Mouse (Mus musculus) small intestine, adult 2 months (tissue): ENCODE data around the gene Ube2j1. TPM values are rescaled to one million over a fixed set of nuclear protein-coding genes. Genes with fewer than 3 reads are reported as not detected.

Experiments used
- H3K27ac ChIP-seq: fragments of 200-500 bp; 2 replicates; pipeline ENCODE4 v1.5.1; 2012; ENCODE audit warnings: low read depth, low read length, control low read depth, inconsistent platforms; ENCODE audit not compliant: insufficient read depth
- H3K27me3 ChIP-seq: fragments of 200-500 bp; 2 replicates; pipeline ENCODE4 v1.6.1; 2012; ENCODE audit warnings: mild to moderate bottlenecking, moderate library complexity, low read length, inconsistent platforms; ENCODE audit not compliant: control insufficient read depth, insufficient read depth
- H3K36me3 ChIP-seq: fragments of 200-500 bp; 2 replicates; pipeline ENCODE4 v1.6.1; 2012; ENCODE audit warnings: mild to moderate bottlenecking, low read length, control low read depth, inconsistent platforms; ENCODE audit not compliant: control insufficient read depth, insufficient read depth
- H3K4me1 ChIP-seq: fragments of 200-500 bp; 2 replicates; pipeline ENCODE4 v1.6.1; 2012; ENCODE audit warnings: low read length, inconsistent platforms, mixed read lengths; ENCODE audit not compliant: control insufficient read depth, insufficient read depth, insufficient read length
- H3K4me3 ChIP-seq: fragments of 200-500 bp; 2 replicates; pipeline ENCODE4 v1.5.1; 2012; ENCODE audit warnings: low read depth, mild to moderate bottlenecking, control low read depth, inconsistent platforms, low read length, moderate library complexity
- CTCF ChIP-seq: fragments of 200-500 bp; IDR thresholded peaks from 2 replicates; pipeline ENCODE4 v1.5.1; 2012; ENCODE audit warnings: low read depth, mild to moderate bottlenecking, control low read depth, inconsistent platforms, low read length, moderate library complexity, mixed read lengths; ENCODE audit not compliant: insufficient replicate concordance, insufficient read length; ENCODE audit errors: extremely low read depth
- POLR2A ChIP-seq: fragments of 200-500 bp; IDR thresholded peaks from 2 replicates; pipeline ENCODE4 v1.6.1; 2012; ENCODE audit warnings: low read depth, mild to moderate bottlenecking, control low read depth, inconsistent platforms, low read length, moderate library complexity
- WGBS: fragments of 180-500 bp; shearing (Covaris S2); methylation state at CpG from one replicate; pipeline ENCODE4 v1.1.7; 2018; 5-methylcytosine and 5-hydroxymethylcytosine counted together
- polyA plus RNA-seq: library from polyadenylated mRNA; depleted of rRNA; stranded (reverse); fragments of >200 nt; gene quantifications from 2 replicates; pipeline ENCODE4 v1.2.3, GENCODE M21; 2012

The Ube2j1 gene
- polyA plus RNA-seq, 1 experiment, result 18.5 TPM

- WGBS, result 81% methylated on average over 13 of the region's 13 CpGs
- no peak overlapping the region for H3K4me3 ChIP-seq
- H3K27ac ChIP-seq, result no peak overlapping the region
- peak; percentile 32; the same call in 1 of the 2 replicates for TF ChIP-seq CTCF
- TF ChIP-seq POLR2A, result no peak
- H3K36me3 ChIP-seq, result no peaks in the 10 kb centered on the region
- peaks cover 10% of the 10 kb centered on the region for H3K4me1 ChIP-seq
- no peaks in the 10 kb centered on the region for H3K27me3 ChIP-seq
Measured at GRCm38 (mm10) chr4:32984801-32985675, 46.2 kb upstream of the Ube2j1 start.

DNA sequence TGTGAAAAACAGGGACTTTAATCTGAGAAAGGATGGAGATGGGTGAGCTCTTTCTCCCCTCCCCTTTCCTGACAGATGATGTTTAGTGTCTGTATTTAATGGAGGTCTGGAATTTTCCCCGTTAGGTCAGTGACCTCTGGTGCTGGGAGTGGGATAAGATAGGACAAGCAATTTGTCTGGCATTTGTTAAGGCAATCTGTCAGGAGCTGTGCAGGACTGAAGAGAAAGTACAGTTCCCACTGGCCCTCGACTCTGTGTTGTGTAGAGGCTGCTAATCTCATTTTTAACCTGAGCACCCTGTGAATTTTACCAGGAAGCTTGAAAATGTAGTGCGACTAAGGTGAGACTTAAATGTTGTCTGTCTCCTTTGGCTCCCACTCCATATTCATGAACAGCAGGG lies 45.5 kb upstream of the Ube2j1 start:
- TF ChIP-seq POLR2A (no peak), CTCF (no peak)
- Histone ChIP-seq H3K27ac (peak overlapping the region; percentile 20; the same call in 1 of the 2 replicates), H3K36me3 (no peaks in the 10 kb centered on the region), H3K4me1 (peaks cover 10% of the 10 kb centered on the region), H3K27me3 (no peaks in the 10 kb centered on the region), H3K4me3 (no peak overlapping the region)
- WGBS, result 37% methylated on average over 3 of the region's 3 CpGs

- Histone ChIP-seq H3K27ac (peak overlapping the region; percentile 68), H3K4me3 (no peak overlapping the region), H3K4me1 (peaks cover 3% of the 10 kb centered on the region), H3K36me3 (no peaks in the 10 kb centered on the region), H3K27me3 (no peaks in the 10 kb centered on the region)
- TF ChIP-seq POLR2A (no peak), CTCF (no peak)
- 23% methylated on average over 3 of the region's 3 CpGs for WGBS
Measured at GRCm38 (mm10) chr4:32987006-32987405, 44.2 kb upstream of the Ube2j1 start.

- 78% methylated on average over 2 of the region's 2 CpGs for WGBS
- no peak overlapping the region for H3K27ac ChIP-seq
- peaks cover 1% of the 10 kb centered on the region; the same call in 1 of the 2 replicates for H3K4me1 ChIP-seq
- H3K36me3 ChIP-seq, result no peaks in the 10 kb centered on the region
- H3K4me3 ChIP-seq, result no peak overlapping the region
- no peak for TF ChIP-seq CTCF
- TF ChIP-seq POLR2A, result no peak
- no peaks in the 10 kb centered on the region for H3K27me3 ChIP-seq
Measured at GRCm38 (mm10) chr4:32989346-32989745, 41.9 kb upstream of the Ube2j1 start.

DNA sequence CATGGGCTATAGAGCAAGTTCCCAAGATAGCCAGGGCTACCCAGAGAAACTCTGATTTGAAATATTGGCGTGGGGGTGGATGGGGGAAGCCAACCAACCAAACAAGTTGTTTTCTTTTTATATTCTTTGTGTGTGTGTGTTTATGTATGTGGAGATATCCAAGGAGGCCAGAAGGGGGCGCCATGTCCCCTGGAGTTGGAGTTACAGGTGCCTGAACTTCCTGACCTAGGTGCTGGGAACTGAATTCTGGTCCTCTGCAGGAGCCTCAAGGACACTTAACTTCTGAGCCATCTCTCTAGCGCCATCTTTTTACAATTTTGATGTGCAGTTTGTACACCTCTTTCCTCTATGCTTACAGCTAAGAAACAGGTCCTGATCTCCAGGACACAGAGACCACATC lies 37.0 kb upstream of the Ube2j1 start:
- H3K4me1 ChIP-seq, result no peaks in the 10 kb centered on the region; the same call in 1 of the 2 replicates
- peaks cover 6% of the 10 kb centered on the region; the same call in 1 of the 2 replicates for H3K36me3 ChIP-seq
- TF ChIP-seq POLR2A (no peak), CTCF (peak; percentile 22; the same call in 1 of the 2 replicates)
- WGBS, result 80% methylated on average over 3 of the region's 3 CpGs
- H3K27ac ChIP-seq, result no peak overlapping the region
- H3K4me3 ChIP-seq, result no peak overlapping the region
- no peaks in the 10 kb centered on the region for H3K27me3 ChIP-seq

DNA sequence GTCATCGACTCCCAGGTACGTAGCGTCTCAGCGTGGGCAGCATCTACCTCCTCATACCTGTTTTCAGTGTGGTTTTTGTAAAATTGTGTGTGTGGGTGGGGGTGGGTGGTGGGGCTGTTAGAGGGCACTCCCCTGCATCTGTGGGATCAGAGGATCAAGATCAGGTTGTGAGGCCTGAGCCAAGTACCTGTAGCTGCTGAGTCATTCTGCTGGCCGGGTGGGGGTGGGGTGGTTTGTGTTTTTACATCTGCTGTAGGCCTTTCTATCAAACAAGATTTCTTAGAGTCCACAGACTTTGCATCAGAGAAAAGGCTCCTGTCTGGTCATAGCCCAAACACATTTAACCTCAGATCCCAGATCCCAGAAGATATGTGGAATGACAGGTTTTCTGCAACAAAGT lies 35.1 kb upstream of the Ube2j1 start:
- 92% methylated on average over 5 of the region's 5 CpGs for WGBS
- Histone ChIP-seq H3K27me3 (no peaks in the 10 kb centered on the region), H3K4me1 (no peaks in the 10 kb centered on the region)

GRCm38 (mm10) chr4:32997571-32997970 lies 33.6 kb upstream of the Ube2j1 start:
- Histone ChIP-seq H3K27me3 (no peaks in the 10 kb centered on the region), H3K4me1 (0 out of 2 replicates have a peak, but pooled peaks cover 2% of the 10 kb centered on the region), H3K36me3 (peaks cover 6% of the 10 kb centered on the region; the same call in 1 of the 2 replicates), H3K27ac (no peak overlapping the region), H3K4me3 (no peak overlapping the region)
- TF ChIP-seq POLR2A (no peak), CTCF (no peak)
- 86% methylated on average over 5 of the region's 5 CpGs for WGBS

More for the DNA sequence above, 35.1 kb upstream of the Ube2j1 start:
- no peak for TF ChIP-seq POLR2A
- TF ChIP-seq CTCF, result no peak
- no peak overlapping the region for H3K27ac ChIP-seq
- H3K36me3 ChIP-seq, result peaks cover 6% of the 10 kb centered on the region; the same call in 1 of the 2 replicates
- no peak overlapping the region for H3K4me3 ChIP-seq
